Mouse (Mus musculus): Measurements from ENCODE around the gene Pknox1. TPM values are rescaled to one million over a fixed set of nuclear protein-coding genes. Genes with fewer than 3 reads are reported as not detected.
"Not testable (repeated sequence)": the region's sequence is repeated elsewhere in the genome, so short reads cannot be mapped to it uniquely, and the experiment has no call there.

The Pknox1 gene
- polyA plus RNA-seq, 1 experiment from 2014 or later = 22.7 TPM

DNA sequence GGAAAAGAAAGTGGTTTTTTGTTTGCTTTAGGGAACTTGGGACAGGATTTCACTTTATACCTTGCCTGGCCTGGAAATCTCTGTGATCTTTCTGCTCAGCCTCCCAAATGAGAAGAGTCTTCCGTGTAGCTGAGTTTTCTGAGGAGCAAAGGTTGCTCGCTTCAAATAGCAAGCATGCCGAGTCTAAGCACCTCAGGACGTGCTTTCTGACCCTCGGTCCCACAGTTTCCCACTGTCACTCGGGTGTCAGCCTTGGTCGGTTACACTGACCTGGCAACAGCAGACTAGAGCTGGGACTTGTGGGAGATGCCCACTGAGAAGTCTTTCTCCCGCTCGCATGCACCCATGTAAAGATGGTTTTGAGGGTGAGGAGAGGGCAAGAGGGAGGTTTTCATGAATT, 33.4 kb downstream of the Pknox1 start:
- ATAC-seq (ENCODE audit: low FRiP score) = no peak
- DNase-seq (ENCODE audit: low spot score, missing footprints) = no peak
- 92% methylated on average over 9 of the region's 9 CpGs for WGBS
- Histone ChIP-seq H3K9me3 (ENCODE audit: control insufficient read depth, low read length) (no peaks in the 10 kb centered on the region), H3K4me1 (ENCODE audit: control insufficient read depth, insufficient read depth, low read length) (no peaks in the 10 kb centered on the region), H3K36me3 (ENCODE audit: control insufficient read depth, insufficient read depth, low read length) (no peaks in the 10 kb centered on the region; the same call in 1 of the 2 replicates), H3K4me2 (no peak overlapping the region), H3K9ac (ENCODE audit: low read length) (no peak overlapping the region), H3K27me3 (ENCODE audit: control insufficient read depth, insufficient read depth, low read length) (no peaks in the 10 kb centered on the region), H3K4me3 (ENCODE audit: low read depth, low read length) (no peak overlapping the region), H3K27ac (ENCODE audit: low read depth, low read length) (no peak overlapping the region)

- no peak for ATAC-seq (ENCODE audit: low FRiP score)
- Histone ChIP-seq H3K27me3 (ENCODE audit: control insufficient read depth, insufficient read depth, low read length) (no peaks in the 10 kb centered on the region), H3K4me3 (ENCODE audit: low read depth, low read length) (no peak overlapping the region), H3K4me1 (ENCODE audit: control insufficient read depth, insufficient read depth, low read length) (no peaks in the 10 kb centered on the region), H3K27ac (ENCODE audit: low read depth, low read length) (no peak overlapping the region), H3K4me2 (no peak overlapping the region), H3K9ac (ENCODE audit: low read length) (no peak overlapping the region), H3K9me3 (ENCODE audit: control insufficient read depth, low read length) (no peaks in the 10 kb centered on the region), H3K36me3 (ENCODE audit: control insufficient read depth, insufficient read depth, low read length) (no peaks in the 10 kb centered on the region; the same call in 1 of the 2 replicates)
- no peak for DNase-seq (ENCODE audit: low spot score, missing footprints)
- 88% methylated on average over 8 of the region's 8 CpGs for WGBS
Observed at GRCm38 (mm10) chr17:31598593-31598992, 34.1 kb downstream of the Pknox1 start.

GRCm38 (mm10) chr17:31606424-31606823, 41.9 kb downstream of the Pknox1 start:
- H3K4me2 ChIP-seq = no peak overlapping the region
- H3K27me3 ChIP-seq (ENCODE audit: control insufficient read depth, insufficient read depth, low read length) = no peaks in the 10 kb centered on the region
- no peaks in the 10 kb centered on the region for H3K9me3 ChIP-seq (ENCODE audit: control insufficient read depth, low read length)
- 83% methylated on average over 7 of the region's 7 CpGs for WGBS
- H3K36me3 ChIP-seq (ENCODE audit: control insufficient read depth, insufficient read depth, low read length) = no peaks in the 10 kb centered on the region; the same call in 1 of the 2 replicates
- no peak overlapping the region for H3K9ac ChIP-seq (ENCODE audit: low read length)
- H3K4me1 ChIP-seq (ENCODE audit: control insufficient read depth, insufficient read depth, low read length) = no peaks in the 10 kb centered on the region
- DNase-seq (ENCODE audit: low spot score, missing footprints) = no peak
- H3K27ac ChIP-seq (ENCODE audit: low read depth, low read length) = no peak overlapping the region
- H3K4me3 ChIP-seq (ENCODE audit: low read depth, low read length) = no peak overlapping the region
- ATAC-seq (ENCODE audit: low FRiP score) = no peak

DNA sequence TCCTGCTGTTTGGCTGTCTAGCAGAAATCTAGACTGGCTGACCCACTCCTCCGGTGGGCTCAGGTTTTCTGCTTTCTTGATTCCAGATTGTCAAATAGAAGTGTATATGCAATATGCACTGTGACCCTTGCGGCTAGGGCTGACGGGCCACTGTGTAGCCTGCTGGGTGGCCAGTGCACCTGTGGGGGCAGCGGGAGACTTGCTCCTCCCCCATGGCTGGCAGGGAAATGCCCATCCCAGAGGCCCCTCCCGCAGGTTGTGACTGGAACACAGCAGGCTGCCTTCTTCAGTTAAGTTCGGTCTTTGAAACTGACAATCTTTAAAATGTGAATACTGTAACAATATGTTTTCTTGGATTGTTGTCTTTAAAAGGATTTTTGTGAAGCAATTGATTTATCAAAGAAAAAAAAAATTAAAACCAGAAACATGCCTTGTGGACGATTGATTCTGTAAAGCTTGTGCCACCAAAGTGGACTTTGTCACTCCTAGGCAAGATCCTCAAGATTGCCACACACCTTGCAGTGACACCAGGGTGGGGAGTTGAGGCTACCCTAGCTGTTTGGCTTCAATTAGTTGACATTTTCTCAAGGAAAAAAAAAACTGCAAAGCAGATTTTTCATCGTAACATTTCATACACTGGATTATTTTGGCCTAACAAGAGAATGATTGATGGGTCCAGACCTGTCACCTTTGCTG, 42.9 kb downstream of the Pknox1 start:
- Histone ChIP-seq H3K4me2 (no peak overlapping the region), H3K9ac (ENCODE audit: low read length) (no peak overlapping the region), H3K27ac (ENCODE audit: low read depth, low read length) (no peak overlapping the region), H3K9me3 (ENCODE audit: control insufficient read depth, low read length) (no peaks in the 10 kb centered on the region), H3K4me3 (ENCODE audit: low read depth, low read length) (no peak overlapping the region), H3K4me1 (ENCODE audit: control insufficient read depth, insufficient read depth, low read length) (no peaks in the 10 kb centered on the region), H3K27me3 (ENCODE audit: control insufficient read depth, insufficient read depth, low read length) (no peaks in the 10 kb centered on the region), H3K36me3 (ENCODE audit: control insufficient read depth, insufficient read depth, low read length) (no peaks in the 10 kb centered on the region; the same call in 1 of the 2 replicates)
- DNase-seq (ENCODE audit: low spot score, missing footprints) (no peak), ATAC-seq (ENCODE audit: low FRiP score) (no peak)
- WGBS = 84% methylated on average over 8 of the region's 8 CpGs

DNA sequence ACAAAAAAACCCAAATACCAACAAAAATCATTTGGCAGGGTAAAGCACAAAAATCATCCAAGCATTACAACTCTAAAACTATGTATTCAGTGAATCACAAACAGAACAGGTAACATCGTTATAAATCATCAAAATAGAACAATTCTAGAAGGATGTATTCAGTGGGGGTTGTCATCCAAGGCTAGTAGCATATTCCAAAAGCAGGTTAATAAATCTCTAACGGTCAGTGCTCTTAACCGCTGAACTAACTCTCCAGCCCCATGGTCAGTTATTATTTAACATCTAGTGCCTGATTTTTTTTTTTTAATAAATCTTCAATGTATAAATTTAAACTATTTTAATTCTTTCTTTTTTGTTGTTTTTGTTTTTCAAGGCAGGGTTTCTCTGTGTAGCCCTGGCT, 44.6 kb downstream of the Pknox1 start:
- H3K4me2 ChIP-seq; ATAC-seq (ENCODE audit: low FRiP score); H3K27me3 ChIP-seq (ENCODE audit: control insufficient read depth, insufficient read depth, low read length); H3K4me1 ChIP-seq (ENCODE audit: control insufficient read depth, insufficient read depth, low read length); H3K36me3 ChIP-seq (ENCODE audit: control insufficient read depth, insufficient read depth, low read length); H3K9me3 ChIP-seq (ENCODE audit: control insufficient read depth, low read length); H3K27ac ChIP-seq (ENCODE audit: low read depth, low read length); DNase-seq (ENCODE audit: low spot score, missing footprints); H3K4me3 ChIP-seq (ENCODE audit: low read depth, low read length); H3K9ac ChIP-seq (ENCODE audit: low read length): not testable (repeated sequence)
- WGBS = 96% methylated on average over 3 of the region's 3 CpGs

DNA sequence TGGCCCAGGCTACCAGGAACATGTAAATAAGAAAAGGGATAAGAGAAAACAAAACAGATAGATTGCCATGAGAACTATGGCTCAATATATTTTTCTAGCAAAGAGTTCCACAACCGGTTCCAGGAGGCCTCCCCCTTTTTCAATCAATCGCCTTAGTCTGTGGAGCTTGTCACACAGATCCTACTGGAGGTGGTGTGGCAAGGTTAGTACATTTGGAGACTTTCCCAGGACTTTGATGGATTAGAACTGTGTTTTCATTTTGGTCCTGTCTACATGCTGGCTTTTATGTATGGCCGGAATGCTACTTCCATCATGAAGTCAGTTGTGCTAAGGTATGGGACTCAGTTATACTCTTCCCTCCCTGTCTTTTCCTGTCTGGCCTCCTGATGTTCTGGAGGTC, 45.4 kb downstream of the Pknox1 start:
- no peak for ATAC-seq (ENCODE audit: low FRiP score)
- Histone ChIP-seq H3K27ac (ENCODE audit: low read depth, low read length) (no peak overlapping the region), H3K4me3 (ENCODE audit: low read depth, low read length) (no peak overlapping the region), H3K9ac (ENCODE audit: low read length) (no peak overlapping the region), H3K9me3 (ENCODE audit: control insufficient read depth, low read length) (no peaks in the 10 kb centered on the region), H3K4me2 (no peak overlapping the region), H3K27me3 (ENCODE audit: control insufficient read depth, insufficient read depth, low read length) (no peaks in the 10 kb centered on the region), H3K36me3 (ENCODE audit: control insufficient read depth, insufficient read depth, low read length) (no peaks in the 10 kb centered on the region), H3K4me1 (ENCODE audit: control insufficient read depth, insufficient read depth, low read length) (no peaks in the 10 kb centered on the region)
- no peak for DNase-seq (ENCODE audit: low spot score, missing footprints)
- 94% methylated on average over 3 of the region's 3 CpGs for WGBS

DNA sequence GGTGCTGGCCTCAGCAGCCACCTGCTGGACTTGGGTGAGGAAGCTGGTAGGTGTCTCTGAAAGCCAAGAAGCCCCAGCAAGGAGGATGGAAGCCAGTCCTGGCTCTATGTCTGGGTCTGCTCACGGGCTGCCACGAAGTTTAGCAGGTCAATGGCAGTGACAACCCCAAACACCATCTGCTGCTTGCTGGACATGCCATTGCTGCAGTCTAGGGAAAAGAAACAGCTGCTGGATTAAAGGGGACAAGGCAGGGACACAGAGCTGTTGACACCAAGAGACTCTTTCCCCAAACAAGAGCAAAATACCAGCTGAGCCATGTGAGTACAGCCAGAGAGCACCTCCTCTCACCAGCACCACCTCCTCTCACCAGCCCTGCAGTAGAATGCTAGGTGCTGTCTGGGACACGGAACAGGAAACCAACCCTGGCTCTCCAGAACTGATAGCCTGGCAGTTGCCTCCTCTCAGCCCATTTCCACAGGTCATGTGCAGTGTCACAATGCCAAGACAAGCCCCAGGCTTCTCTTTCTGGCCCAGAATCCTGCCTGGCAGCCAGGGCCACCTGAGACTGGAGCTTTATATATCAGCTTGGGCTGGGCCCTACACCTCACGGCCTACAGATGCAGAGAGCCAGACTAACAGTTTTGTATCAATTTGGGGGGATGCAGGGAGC, 48.7 kb downstream of the Pknox1 start:
- H3K36me3 ChIP-seq (ENCODE audit: control insufficient read depth, insufficient read depth, low read length) = no peaks in the 10 kb centered on the region
- ATAC-seq (ENCODE audit: low FRiP score) (no peak), DNase-seq (ENCODE audit: low spot score, missing footprints) (no peak)
- H3K4me2 ChIP-seq = no peak overlapping the region
- no peaks in the 10 kb centered on the region for H3K9me3 ChIP-seq (ENCODE audit: control insufficient read depth, low read length)
- WGBS = 88% methylated on average over 4 of the region's 4 CpGs
- H3K27me3 ChIP-seq (ENCODE audit: control insufficient read depth, insufficient read depth, low read length) = no peaks in the 10 kb centered on the region
- no peak overlapping the region for H3K27ac ChIP-seq (ENCODE audit: low read depth, low read length)
- no peak overlapping the region for H3K4me3 ChIP-seq (ENCODE audit: low read depth, low read length)
- H3K4me1 ChIP-seq (ENCODE audit: control insufficient read depth, insufficient read depth, low read length) = no peaks in the 10 kb centered on the region
- no peak overlapping the region for H3K9ac ChIP-seq (ENCODE audit: low read length)

- Histone ChIP-seq H3K4me3 (ENCODE audit: low read depth, low read length) (no peak overlapping the region), H3K27me3 (ENCODE audit: control insufficient read depth, insufficient read depth, low read length) (no peaks in the 10 kb centered on the region), H3K9me3 (ENCODE audit: control insufficient read depth, low read length) (no peaks in the 10 kb centered on the region), H3K36me3 (ENCODE audit: control insufficient read depth, insufficient read depth, low read length) (no peaks in the 10 kb centered on the region), H3K4me1 (ENCODE audit: control insufficient read depth, insufficient read depth, low read length) (no peaks in the 10 kb centered on the region), H3K9ac (ENCODE audit: low read length) (no peak overlapping the region), H3K4me2 (no peak overlapping the region), H3K27ac (ENCODE audit: low read depth, low read length) (no peak overlapping the region)
- WGBS = 98% methylated on average over 4 of the region's 4 CpGs
- no peak for ATAC-seq (ENCODE audit: low FRiP score)
- DNase-seq (ENCODE audit: low spot score, missing footprints) = no peak
Observed at GRCm38 (mm10) chr17:31623101-31623500, 58.6 kb downstream of the Pknox1 start.

DNA sequence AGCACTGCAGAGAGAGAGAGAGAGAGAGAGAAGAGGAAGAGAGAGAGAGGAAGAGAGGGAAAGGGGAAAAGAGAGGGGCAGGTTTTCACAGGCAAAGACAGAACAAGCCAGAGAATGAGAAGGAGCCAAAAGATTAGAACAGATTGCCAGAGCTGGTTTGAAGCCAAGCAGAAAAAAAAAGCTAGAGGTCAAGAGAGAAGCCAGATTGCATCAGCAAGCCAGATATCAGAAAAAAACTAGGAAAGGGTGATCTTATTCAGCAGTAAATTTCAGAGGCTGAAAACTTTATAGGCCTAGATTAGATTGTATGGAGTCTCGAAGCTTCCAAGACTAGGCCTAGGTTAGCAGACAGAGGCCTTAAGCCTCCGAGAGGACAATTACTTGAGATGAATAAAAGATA, 63.4 kb downstream of the Pknox1 start:
- ATAC-seq (ENCODE audit: low FRiP score) = no peak
- 93% methylated on average over 2 of the region's 2 CpGs for WGBS
- no peak overlapping the region for H3K27ac ChIP-seq (ENCODE audit: low read depth, low read length)
- no peak overlapping the region for H3K4me2 ChIP-seq
- no peaks in the 10 kb centered on the region for H3K4me1 ChIP-seq (ENCODE audit: control insufficient read depth, insufficient read depth, low read length)
- no peaks in the 10 kb centered on the region for H3K27me3 ChIP-seq (ENCODE audit: control insufficient read depth, insufficient read depth, low read length)
- no peaks in the 10 kb centered on the region for H3K9me3 ChIP-seq (ENCODE audit: control insufficient read depth, low read length)
- no peak overlapping the region for H3K4me3 ChIP-seq (ENCODE audit: low read depth, low read length)
- H3K9ac ChIP-seq (ENCODE audit: low read length) = no peak overlapping the region
- no peaks in the 10 kb centered on the region for H3K36me3 ChIP-seq (ENCODE audit: control insufficient read depth, insufficient read depth, low read length)
- DNase-seq (ENCODE audit: low spot score, missing footprints) = no peak

Measured in midbrain, embryonic 11.5 days (tissue).